Mouse (Mus musculus) fibroblast of lung, adult 2 months (primary cell): ENCODE results near the gene Cdk2ap2.
"Not testable (repeated sequence)": the region's sequence is repeated elsewhere in the genome, so short reads cannot be mapped to it uniquely, and the experiment has no call there.

Source experiments
- DNase-seq: peaks from one replicate; pipeline ENCODE4 v3.0.0-alpha.2; 2011; ENCODE audit warnings: low read depth

Cdk2ap2 gene

DNA sequence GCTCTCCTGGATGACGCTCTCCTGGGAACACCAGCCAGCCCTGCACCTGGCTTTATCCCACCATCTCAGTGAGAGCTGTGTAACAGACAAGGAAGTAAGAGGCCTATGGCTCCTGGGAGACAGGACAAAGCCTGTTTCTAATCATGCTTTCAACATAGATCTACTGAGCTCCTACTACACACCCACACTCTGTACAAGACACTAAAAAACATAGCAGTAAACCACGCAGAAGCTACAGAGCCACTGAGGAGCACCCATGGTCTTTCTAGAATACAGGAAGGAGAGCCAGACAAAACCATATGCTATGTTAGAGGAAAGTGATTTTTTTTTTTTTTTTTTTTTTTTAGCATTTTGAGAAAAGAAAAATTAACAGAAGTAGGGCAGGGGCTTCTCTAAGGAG is 21.4 kb downstream of the Cdk2ap2 start:
- DNase-seq = no peak

DNA sequence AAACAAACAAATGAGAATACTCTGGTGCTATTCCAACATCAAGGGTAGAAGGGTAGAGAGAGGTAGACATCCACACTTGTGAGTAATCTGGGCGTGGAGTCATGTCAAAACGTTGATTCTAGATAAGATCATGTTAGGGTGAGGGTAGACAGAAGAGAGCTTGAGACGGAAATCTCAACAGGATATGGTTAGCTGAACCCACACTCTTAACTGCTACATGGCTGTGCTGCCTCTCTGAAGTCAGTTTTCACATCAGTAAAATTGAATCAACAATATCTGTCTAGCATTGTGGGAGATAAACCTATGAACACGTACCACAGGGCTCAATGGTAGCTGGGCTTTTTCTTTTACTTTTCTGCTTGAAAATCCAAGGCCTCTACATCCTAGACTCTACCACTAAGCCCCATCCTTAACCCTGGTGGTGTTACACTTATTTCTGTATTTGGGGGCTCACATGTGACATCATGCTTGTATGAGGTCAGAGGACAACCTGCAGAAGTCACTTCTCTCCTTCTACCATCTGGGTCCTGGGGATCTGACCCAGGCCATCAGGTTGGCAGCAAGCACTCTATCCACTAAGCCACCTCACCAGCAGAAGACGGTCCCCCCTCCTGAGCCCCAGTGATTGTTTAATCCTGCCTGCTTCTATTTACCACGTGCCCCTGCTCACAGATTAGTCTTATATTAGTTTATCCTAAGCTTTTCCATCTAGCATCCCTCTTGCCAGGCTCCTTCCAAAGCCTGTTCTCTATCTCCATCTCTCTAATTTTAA is 22.9 kb downstream of the Cdk2ap2 start:
- no peak for DNase-seq

DNA sequence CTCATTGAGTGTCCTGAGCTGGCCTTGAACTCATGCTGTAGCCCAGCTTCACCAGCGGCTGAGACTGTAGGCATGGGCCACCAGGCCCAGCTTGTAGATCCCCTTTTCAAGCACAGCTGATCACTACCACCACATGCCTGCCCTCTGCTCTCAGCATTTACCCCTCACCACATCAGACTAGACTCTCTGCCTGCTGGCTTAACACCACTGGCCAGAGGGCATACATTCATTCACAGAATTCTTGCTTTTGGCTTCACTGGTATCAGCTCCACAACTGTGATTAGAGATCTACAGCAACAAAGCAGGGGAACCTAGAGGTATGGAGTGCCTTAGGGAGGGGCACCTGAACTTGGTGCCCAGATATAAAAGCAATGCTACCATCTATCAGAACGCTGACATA is 23.5 kb downstream of the Cdk2ap2 start:
- DNase-seq = no peak

DNA sequence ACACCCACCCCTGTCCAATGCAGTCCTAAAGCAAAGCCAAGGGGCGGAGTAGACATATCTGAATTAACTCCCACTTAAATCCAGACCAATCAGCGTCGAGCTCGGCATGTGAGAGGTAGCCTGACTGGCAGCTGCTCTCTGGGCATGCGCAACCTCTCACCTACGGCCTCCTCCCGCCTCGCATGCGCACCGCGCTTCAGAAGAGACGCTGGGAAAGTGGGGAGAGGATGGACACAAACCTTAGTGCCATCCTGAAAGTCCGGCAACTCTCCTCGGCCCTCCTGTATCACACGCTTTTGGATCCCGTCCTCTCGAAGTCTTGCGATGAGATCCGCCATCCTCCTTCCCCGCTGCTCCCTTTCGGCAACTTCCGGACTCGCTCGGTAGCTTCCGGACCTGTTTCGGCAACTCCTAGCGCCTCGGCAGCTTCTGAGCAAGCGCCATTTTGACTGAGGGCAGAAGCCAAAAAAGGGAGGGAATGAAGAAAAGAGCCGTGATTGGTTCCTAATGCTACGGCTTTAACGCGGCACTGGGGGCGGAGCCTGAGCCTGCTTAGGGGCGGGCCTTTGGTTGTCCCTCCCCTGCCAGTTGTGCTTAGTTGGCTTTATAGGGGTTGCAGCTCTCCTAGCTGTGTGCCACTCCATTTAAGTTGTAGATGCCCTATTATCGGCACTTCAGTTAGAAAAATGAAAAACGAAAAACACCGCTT is 24.3 kb downstream of the Cdk2ap2 start:
- peak; percentile 99 for DNase-seq

GRCm38 (mm10) chr19:4121896-4122295 is 24.9 kb downstream of the Cdk2ap2 start:
- not testable (repeated sequence) for DNase-seq

DNA sequence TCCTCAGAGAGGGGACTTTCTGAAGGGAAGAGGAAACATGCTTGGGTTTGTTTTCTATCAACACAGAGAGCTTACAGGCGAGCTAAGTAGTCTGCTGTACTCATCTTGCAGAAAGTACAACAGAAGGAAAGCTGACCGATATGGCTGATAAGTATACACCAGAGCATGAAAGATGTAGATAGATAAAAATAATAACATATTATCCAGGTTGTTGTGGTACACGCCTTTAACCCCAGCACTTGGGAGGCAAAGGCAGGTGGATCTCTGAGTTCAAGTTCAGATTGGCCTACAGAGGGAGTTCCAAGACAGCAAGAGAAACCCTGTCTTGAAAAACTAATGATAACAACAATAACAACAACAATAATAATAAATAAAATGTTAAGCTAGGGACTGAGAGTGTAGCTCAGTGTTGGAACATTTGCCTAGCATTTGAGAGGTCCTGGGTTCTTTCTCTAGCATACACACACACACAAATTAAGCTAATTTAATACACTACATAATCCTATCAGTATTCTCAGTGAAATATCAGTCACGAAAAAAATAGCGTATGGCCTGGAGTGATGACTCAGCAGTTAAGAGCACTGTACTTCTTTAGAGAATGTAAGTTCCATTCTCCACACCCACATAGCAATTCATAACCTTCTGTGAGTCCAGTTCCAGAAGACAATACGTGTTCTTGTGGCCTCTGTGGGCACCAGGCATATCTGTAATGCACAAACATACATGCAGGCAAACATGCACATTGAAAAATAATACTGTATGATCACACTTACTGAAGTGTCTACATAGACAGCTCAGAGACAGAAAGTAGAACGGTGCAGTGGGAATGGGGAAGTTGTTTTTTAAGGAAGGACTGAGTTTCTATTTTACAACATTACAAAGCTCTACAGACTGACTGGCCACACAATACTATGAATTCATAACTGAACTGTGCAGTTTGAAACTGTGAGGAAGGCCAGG is 25.7 kb downstream of the Cdk2ap2 start:
- no peak for DNase-seq

GRCm38 (mm10) chr19:4124432-4124831 is 27.4 kb downstream of the Cdk2ap2 start:
- DNase-seq = no peak

- DNase-seq = not testable (repeated sequence)
These were observed 28.3 kb downstream of the Cdk2ap2 start for GRCm38 (mm10) chr19:4125268-4125667.

DNA sequence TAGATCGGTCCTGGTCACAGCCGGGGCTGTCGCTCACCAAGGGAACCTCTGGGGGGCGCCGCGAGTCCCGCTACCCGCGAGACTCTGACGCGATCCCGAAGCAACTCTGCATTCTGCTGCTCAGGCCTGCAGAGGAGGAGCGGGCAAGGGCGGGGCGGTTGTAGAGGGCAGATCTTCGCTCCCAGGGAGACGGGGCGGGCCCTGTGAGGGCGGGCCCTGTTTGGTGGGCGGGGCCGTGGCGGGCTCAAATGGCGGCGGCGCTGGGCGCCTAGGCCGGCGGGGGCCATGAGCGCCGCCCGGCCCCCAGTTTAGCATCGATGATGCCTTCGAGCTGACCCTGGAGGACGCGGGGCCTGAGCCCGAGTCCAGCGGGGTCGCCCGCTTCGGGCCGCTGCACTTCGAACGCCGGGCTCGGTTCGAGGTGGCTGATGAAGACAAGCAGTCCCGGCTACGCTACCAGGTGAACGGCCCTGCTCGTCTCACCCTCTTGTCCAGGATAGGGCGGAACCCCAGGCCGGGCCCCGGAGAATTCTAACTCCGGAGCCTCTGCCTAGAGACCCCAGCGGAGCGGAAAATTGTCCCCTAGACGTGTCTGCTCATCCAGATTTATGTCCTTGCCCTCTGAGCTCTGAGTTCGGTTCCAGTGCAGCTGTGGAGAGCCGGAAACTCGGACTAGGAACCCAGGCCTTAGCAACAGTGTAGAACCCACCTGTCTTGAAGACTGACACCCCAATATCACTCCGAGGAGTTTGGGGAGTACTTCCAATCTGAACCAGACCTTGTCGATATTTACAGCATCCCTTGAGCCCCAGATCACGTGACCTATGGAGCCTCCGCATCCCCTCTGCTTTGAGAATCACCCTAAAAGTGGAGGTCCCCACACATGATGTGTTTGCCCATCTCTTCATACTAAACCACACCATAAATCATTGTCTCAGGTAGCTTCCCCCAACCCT is 29.0 kb downstream of the Cdk2ap2 start, which contains the start of gene Aip:
TSS of gene Aip (minus strand) at position 118 of the 956 bp plus-strand sequence.
- DNase-seq = peak; percentile 94

DNA sequence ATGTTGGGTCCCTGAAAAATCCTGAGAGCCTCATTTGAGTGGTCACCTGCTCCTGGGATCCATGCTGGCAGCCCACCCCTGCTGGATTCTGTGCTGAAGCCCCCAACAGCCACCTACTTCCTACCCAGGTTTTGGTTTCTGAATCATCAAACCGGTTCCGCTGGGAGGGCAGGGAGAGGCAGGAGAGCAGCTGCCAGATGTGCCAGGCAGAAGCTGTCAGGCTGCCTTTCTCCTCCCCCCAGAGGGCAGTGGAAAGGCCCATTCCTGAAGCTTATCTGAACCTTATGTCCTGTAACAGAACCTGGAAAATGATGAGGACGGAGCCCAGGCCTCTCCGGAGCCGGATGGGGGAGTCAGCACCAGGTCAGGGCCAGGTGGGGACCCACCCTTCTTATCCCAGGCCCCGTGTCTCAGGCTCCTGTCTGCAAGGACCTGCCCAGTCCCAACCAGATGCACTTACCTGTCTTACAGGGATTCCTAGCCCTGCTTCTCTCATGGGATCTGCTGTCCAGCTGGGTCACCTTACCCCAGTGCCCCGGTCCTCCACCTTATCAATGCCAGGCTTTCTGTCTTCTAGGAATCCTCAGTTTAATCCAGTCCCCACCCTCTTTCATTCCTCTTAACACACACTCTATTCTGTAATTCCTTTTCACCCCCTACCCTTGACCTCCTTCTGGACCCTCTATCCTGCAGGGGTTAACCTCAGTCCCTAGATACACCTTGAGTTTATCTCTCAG is 29.9 kb downstream of the Cdk2ap2 start:
- DNase-seq = no peak

GRCm38 (mm10) chr19:4129462-4129861 is 32.5 kb downstream of the Cdk2ap2 start:
- DNase-seq = no peak

- DNase-seq = no peak
These were observed 33.1 kb downstream of the Cdk2ap2 start for GRCm38 (mm10) chr19:4130106-4130505.

DNA sequence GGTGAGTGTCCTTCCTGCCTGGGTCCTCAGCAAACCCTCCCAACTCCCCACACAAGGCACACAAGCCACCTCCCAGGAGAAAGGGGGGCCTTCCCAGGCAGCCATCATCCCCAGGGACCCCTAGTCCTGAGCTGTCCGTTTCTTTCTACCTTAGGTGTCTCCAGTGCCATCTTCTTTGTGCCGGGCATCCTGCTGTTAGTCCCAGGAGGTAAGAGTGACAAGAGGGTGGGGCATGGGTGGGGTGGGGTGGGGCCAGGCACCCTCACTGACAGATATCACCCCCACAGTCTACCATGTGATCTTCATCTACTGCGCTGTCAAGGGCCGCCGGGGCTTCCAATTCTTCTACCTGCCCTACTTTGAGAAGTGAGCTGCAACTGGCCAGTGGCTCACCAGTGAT is 34.1 kb downstream of the Cdk2ap2 start:
- DNase-seq = no peak

DNA sequence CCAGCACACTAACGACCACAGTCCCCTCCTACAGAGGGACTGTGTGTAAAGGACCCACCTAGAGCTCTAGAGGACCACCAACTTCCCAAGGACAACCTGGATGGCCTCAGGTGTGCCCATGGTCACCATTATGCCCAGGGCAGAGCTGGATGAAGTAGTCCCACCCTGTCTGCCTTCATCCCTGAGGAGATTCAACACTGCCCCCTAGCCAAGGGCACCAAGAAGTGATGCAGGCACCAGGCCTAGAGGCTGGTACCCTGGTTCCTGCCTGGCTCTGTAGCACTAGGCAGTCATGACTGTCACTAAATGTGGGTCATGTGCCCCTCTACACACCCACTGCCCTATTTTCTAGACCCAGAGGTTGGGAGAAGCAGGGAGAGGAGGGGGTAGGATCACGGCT is 34.8 kb downstream of the Cdk2ap2 start:
- no peak for DNase-seq

GRCm38 (mm10) chr19:4134354-4134753 is 37.4 kb downstream of the Cdk2ap2 start:
- no peak for DNase-seq

- not testable (repeated sequence) for DNase-seq
These were observed 38.4 kb downstream of the Cdk2ap2 start for GRCm38 (mm10) chr19:4135229-4135962.

DNA sequence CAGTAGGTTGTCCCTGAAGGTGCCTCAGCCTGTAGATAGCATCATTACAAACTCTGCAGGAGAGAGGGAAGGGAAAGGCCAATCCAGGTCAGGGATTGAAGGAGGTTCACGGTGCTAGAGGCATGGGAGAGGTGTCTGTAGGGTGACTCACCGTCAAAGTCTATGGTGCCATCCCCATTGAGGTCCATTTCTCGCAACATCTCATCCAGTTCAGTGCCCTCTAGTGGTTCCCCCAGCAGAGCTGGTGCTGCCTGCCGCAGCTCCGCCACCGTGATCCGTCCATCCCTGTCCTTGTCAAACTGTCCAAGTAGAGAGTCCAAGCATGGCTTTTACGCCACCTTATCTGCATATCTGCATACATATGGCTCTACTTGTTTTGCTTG is 39.0 kb downstream of the Cdk2ap2 start:
- not testable (repeated sequence) for DNase-seq

GRCm38 (mm10) chr19:4136463-4136862 is 39.5 kb downstream of the Cdk2ap2 start:
- no peak for DNase-seq

- DNase-seq = no peak
These were observed 40.9 kb downstream of the Cdk2ap2 start for GRCm38 (mm10) chr19:4137913-4138312.

DNA sequence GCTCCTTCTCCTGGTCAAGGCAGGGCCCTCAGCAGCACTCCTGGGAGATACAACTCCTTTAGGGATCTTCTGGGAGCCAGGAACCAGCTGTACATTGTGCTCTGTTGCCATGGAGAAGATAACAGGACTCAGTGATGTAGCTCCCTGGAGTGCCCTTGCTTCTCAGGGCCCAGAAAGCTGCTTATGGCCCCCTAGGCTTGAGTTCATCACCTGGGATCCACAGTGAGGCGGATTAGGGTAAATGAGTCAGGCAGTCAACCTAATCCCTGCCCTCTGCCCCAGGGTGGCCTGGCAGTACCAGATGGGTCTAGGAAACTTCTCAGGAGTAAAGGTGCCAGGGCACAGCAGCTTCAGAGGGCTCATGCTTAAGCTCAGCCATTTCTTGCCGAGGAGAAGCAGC is 42.5 kb downstream of the Cdk2ap2 start, which contains the start of gene Gpr152:
TSS of gene Gpr152 (plus strand) at position 342 of the 400 bp plus-strand sequence.
- DNase-seq = no peak
